Mouse (Mus musculus): Measurements from ENCODE around the gene Rasgrp2. TPM values are rescaled to one million over a fixed set of nuclear protein-coding genes. Genes with fewer than 3 reads are reported as not detected.

Gene Rasgrp2
- 10 to 100 TPM; 14.9 to 24.6 TPM for total RNA-seq (2021)
- long read RNA-seq, experiment 1, partial matches to known transcripts, result 0 of 4 reads
- long read RNA-seq, experiment 1, other reads (novel, unspliced or antisense), result 4 of 4 reads
- long read RNA-seq, experiment 2, partial matches to known transcripts, result 0 of 2 reads
- long read RNA-seq, experiment 2, other reads (novel, unspliced or antisense), result 2 of 2 reads

GRCm38 (mm10) chr19:6399285-6400095 lies at the start of gene Rasgrp2:
Gene Rasgrp2, plus strand, starts transcription at chr19:6399340.
- intact Hi-C loops (cut with DNase I), result loop anchor here (2.0 to 5.0 kb wide), 2 partner anchors 27 to 53 kb away; no protein-coding TSS in a partner anchor
- no peak for TF ChIP-seq CTCF (IDR thresholded peaks at IDR 0.05)
- peak; percentile 86 for DNase-seq
- Histone ChIP-seq H3K27ac (peak within 1 kb of the TSS; percentile 90), H3K4me3 (peak within 1 kb of the TSS; percentile 80)

GRCm38 (mm10) chr19:6351431-6352106 lies 47.6 kb upstream of the Rasgrp2 start:
- peak; percentile 6 for DNase-seq
- Histone ChIP-seq H3K27ac (no peak overlapping the region), H3K4me3 (no peak overlapping the region)
- TF ChIP-seq CTCF (IDR thresholded peaks at IDR 0.05), result no peak
- intact Hi-C loops (cut with DNase I), result no loop called here

- H3K4me3 ChIP-seq, result no peak overlapping the region
- TF ChIP-seq CTCF (IDR thresholded peaks at IDR 0.05), result no peak
- no peak overlapping the region for H3K27ac ChIP-seq
- DNase-seq, result peak; percentile 5
- intact Hi-C loops (cut with DNase I), result no loop called here
Observed at GRCm38 (mm10) chr19:6352107-6352505, 47.0 kb upstream of the Rasgrp2 start.

GRCm38 (mm10) chr19:6354030-6354429 lies 45.1 kb upstream of the Rasgrp2 start:
- Histone ChIP-seq H3K4me3 (no peak overlapping the region), H3K27ac (peak overlapping the region; percentile 20; the same call in 1 of the 2 replicates)
- intact Hi-C loops (cut with DNase I), result no loop called here
- TF ChIP-seq CTCF (IDR thresholded peaks at IDR 0.05), result no peak
- DNase-seq, result peak; percentile 19

- intact Hi-C loops (cut with DNase I), result no loop called here
- H3K27ac ChIP-seq, result no peak overlapping the region
- no peak for TF ChIP-seq CTCF (IDR thresholded peaks at IDR 0.05)
- no peak overlapping the region for H3K4me3 ChIP-seq
- DNase-seq, result peak; percentile 15
Observed at GRCm38 (mm10) chr19:6361291-6361690, 37.8 kb upstream of the Rasgrp2 start.

- intact Hi-C loops (cut with DNase I), result no loop called here
- Histone ChIP-seq H3K4me3 (peak overlapping the region; percentile 98), H3K27ac (peak overlapping the region; percentile 95)
- no peak for TF ChIP-seq CTCF (IDR thresholded peaks at IDR 0.05)
- no peak for DNase-seq
Observed at GRCm38 (mm10) chr19:6363091-6363410, 36.1 kb upstream of the Rasgrp2 start.

GRCm38 (mm10) chr19:6363411-6364240 lies 35.5 kb upstream of the Rasgrp2 start, which contains the start of gene Sf1:
Gene Sf1, plus strand, starts transcription at chr19:6363690.
- no peak for TF ChIP-seq CTCF (IDR thresholded peaks at IDR 0.05)
- Histone ChIP-seq H3K4me3 (peak within 1 kb of the TSS; percentile 98), H3K27ac (peak within 1 kb of the TSS; percentile 95)
- intact Hi-C loops (cut with DNase I), result no loop called here
- peak; percentile 100 for DNase-seq

GRCm38 (mm10) chr19:6364317-6364725 lies 34.8 kb upstream of the Rasgrp2 start:
- Histone ChIP-seq H3K27ac (peak overlapping the region; percentile 95), H3K4me3 (peak overlapping the region; percentile 98)
- intact Hi-C loops (cut with DNase I), result no loop called here
- peak; percentile 97 for DNase-seq
- TF ChIP-seq CTCF (IDR thresholded peaks at IDR 0.05), result no peak

GRCm38 (mm10) chr19:6364842-6365241 lies 34.3 kb upstream of the Rasgrp2 start:
- no peak for TF ChIP-seq CTCF (IDR thresholded peaks at IDR 0.05)
- no peak for DNase-seq
- intact Hi-C loops (cut with DNase I), result no loop called here
- H3K27ac ChIP-seq, result peak overlapping the region; percentile 95
- peak overlapping the region; percentile 98 for H3K4me3 ChIP-seq

- intact Hi-C loops (cut with DNase I), result no loop called here
- no peak for TF ChIP-seq CTCF (IDR thresholded peaks at IDR 0.05)
Observed at GRCm38 (mm10) chr19:6370175-6370574, 29.0 kb upstream of the Rasgrp2 start.

GRCm38 (mm10) chr19:6372433-6372832 lies 26.7 kb upstream of the Rasgrp2 start:
- Histone ChIP-seq H3K4me3 (no peak overlapping the region), H3K27ac (no peak overlapping the region)
- TF ChIP-seq CTCF (IDR thresholded peaks at IDR 0.05), result no peak
- intact Hi-C loops (cut with DNase I), result loop anchor here (2.0 kb wide), 1 partner anchor 28 kb away; no protein-coding TSS in a partner anchor
- DNase-seq, result peak; percentile 8

More at GRCm38 (mm10) chr19:6370175-6370574, 29.0 kb upstream of the Rasgrp2 start:
- Histone ChIP-seq H3K27ac (peak overlapping the region; percentile 72), H3K4me3 (peak overlapping the region; percentile 13)
- peak; percentile 16 for DNase-seq
